Mouse (Mus musculus) embryonic facial prominence, embryonic 11.5 days (tissue): ENCODE data around the gene Adamts15. TPM values are rescaled to one million over a fixed set of nuclear protein-coding genes. Genes with fewer than 3 reads are reported as not detected.

ENCODE experiments used
- ATAC-seq: fragments of 200-750 bp; cut with Nextera tagmentation; replicated peaks from 2 replicates; pipeline ENCODE4 v1.8.0; 2017; ENCODE audit warnings: low read depth; ENCODE audit not compliant: insufficient number of reproducible peaks, low FRiP score, low TSS enrichment
- DNase-seq: peaks from one replicate; pipeline ENCODE4 v3.0.0-alpha.2; 2015; ENCODE audit warnings: low spot score
- H3K27ac ChIP-seq: fragments of 300-500 bp; sonication (generic); replicated peaks from 2 replicates; pipeline ENCODE4 v1.5.1; 2014; ENCODE audit warnings: mild to moderate bottlenecking, low read depth, low read length, control low read depth
- H3K27me3 ChIP-seq: fragments of 300-500 bp; sonication (generic); 2 replicates; pipeline ENCODE4 v1.6.1; 2014; ENCODE audit warnings: mild to moderate bottlenecking, low read length, moderate library complexity, mixed read lengths; ENCODE audit not compliant: control insufficient read depth, insufficient read depth
- H3K36me3 ChIP-seq: fragments of 300-500 bp; sonication (generic); replicated peaks from 2 replicates; pipeline ENCODE4 v1.6.1; 2014; ENCODE audit warnings: low read depth, mild to moderate bottlenecking, low read length, moderate library complexity, mixed read lengths; ENCODE audit not compliant: control insufficient read depth, insufficient read depth
- H3K4me1 ChIP-seq: fragments of 300-500 bp; sonication (generic); 2 replicates; pipeline ENCODE4 v1.6.1; 2014; ENCODE audit warnings: low read length, mixed read lengths; ENCODE audit not compliant: control insufficient read depth, insufficient read depth
- H3K4me2 ChIP-seq: fragments of 300-500 bp; sonication (generic); 2 replicates; pipeline ENCODE4 v1.6.1; 2014; ENCODE audit warnings: low read depth, mild to moderate bottlenecking, control low read depth, low read length, moderate library complexity
- H3K4me3 ChIP-seq: fragments of 300-500 bp; sonication (generic); 2 replicates; pipeline ENCODE4 v1.5.1; 2014; ENCODE audit warnings: low read depth, low read length, control low read depth
- H3K9ac ChIP-seq: fragments of 300-500 bp; sonication (generic); replicated peaks from 2 replicates; pipeline ENCODE4 v1.6.1; 2014; ENCODE audit warnings: mild to moderate bottlenecking, control low read depth, low read length
- H3K9me3 ChIP-seq: fragments of 300-500 bp; sonication (generic); replicated peaks from 2 replicates; pipeline ENCODE4 v1.6.1; 2016; ENCODE audit warnings: mild to moderate bottlenecking, low read length, inconsistent platforms, mixed read lengths; ENCODE audit not compliant: control insufficient read depth
- WGBS: fragments of 180-500 bp; shearing (Covaris S2); extraction: QIAGEN DNeasy Blood & Tissue Kit; methylation state at CpG from one replicate; pipeline ENCODE4 v1.1.7; 2014; 5-methylcytosine and 5-hydroxymethylcytosine counted together
- polyA plus RNA-seq: library from polyadenylated mRNA; unstranded; fragments of >200 nt; fragmentation: Nextera tagmentation; extraction: Ambion mirVana; gene quantifications from 2 replicates; pipeline ENCODE4 v1.2.1, GENCODE M21; 2014

Adamts15 gene
- polyA plus RNA-seq, 1 experiment from 2014 or later = 7.5 TPM

GRCm38 (mm10) chr9:30855837-30856236 is 66.4 kb downstream of the Adamts15 start:
- no peak overlapping the region for H3K27ac ChIP-seq
- H3K4me3 ChIP-seq = no peak overlapping the region
- 77% methylated on average over 2 of the region's 2 CpGs for WGBS

GRCm38 (mm10) chr9:30851841-30852240 is 70.4 kb downstream of the Adamts15 start:
- ATAC-seq = no peak
- Histone ChIP-seq H3K27ac (no peak overlapping the region), H3K4me1 (no peaks in the 10 kb centered on the region), H3K9me3 (no peaks in the 10 kb centered on the region), H3K36me3 (no peaks in the 10 kb centered on the region), H3K4me3 (no peak overlapping the region), H3K9ac (no peak overlapping the region), H3K27me3 (no peaks in the 10 kb centered on the region), H3K4me2 (no peak overlapping the region)
- no peak for DNase-seq
- 91% methylated on average over 2 of the region's 2 CpGs for WGBS

More at GRCm38 (mm10) chr9:30855837-30856236, 66.4 kb downstream of the Adamts15 start:
- no peak for DNase-seq
- Histone ChIP-seq H3K9ac (no peak overlapping the region), H3K4me2 (no peak overlapping the region), H3K36me3 (no peaks in the 10 kb centered on the region), H3K27me3 (no peaks in the 10 kb centered on the region), H3K9me3 (no peaks in the 10 kb centered on the region), H3K4me1 (no peaks in the 10 kb centered on the region)
- ATAC-seq = no peak

GRCm38 (mm10) chr9:30849951-30850350 is 72.3 kb downstream of the Adamts15 start:
- no peaks in the 10 kb centered on the region for H3K27me3 ChIP-seq
- H3K9ac ChIP-seq = no peak overlapping the region
- H3K4me2 ChIP-seq = no peak overlapping the region
- DNase-seq = no peak
- no peak for ATAC-seq
- H3K9me3 ChIP-seq = no peaks in the 10 kb centered on the region
- H3K27ac ChIP-seq = no peak overlapping the region
- H3K36me3 ChIP-seq = no peaks in the 10 kb centered on the region
- no peaks in the 10 kb centered on the region for H3K4me1 ChIP-seq
- 90% methylated on average over 4 of the region's 4 CpGs for WGBS
- H3K4me3 ChIP-seq = no peak overlapping the region

GRCm38 (mm10) chr9:30849444-30849843 is 72.8 kb downstream of the Adamts15 start:
- no peak overlapping the region for H3K4me3 ChIP-seq
- H3K4me1 ChIP-seq = no peaks in the 10 kb centered on the region; the same call in 1 of the 2 replicates
- no peak overlapping the region for H3K27ac ChIP-seq
- no peak overlapping the region for H3K9ac ChIP-seq
- H3K36me3 ChIP-seq = no peaks in the 10 kb centered on the region
- DNase-seq (no peak), ATAC-seq (no peak)
- H3K27me3 ChIP-seq = no peaks in the 10 kb centered on the region
- WGBS = 94% methylated on average over 8 of the region's 8 CpGs
- H3K9me3 ChIP-seq = no peaks in the 10 kb centered on the region
- no peak overlapping the region for H3K4me2 ChIP-seq

Other genes starting within 250 kb of the Adamts15 start
- 0.59 and 0.64 TPM in 2 replicates for gene Adamts8, start 20.1 kb upstream of the Adamts15 start, polyA plus RNA-seq
- 6.0 and 6.3 TPM in 2 replicates for gene Zbtb44, start 108.2 kb upstream of the Adamts15 start, polyA plus RNA-seq
- gene St14, start 209.4 kb upstream of the Adamts15 start, polyA plus RNA-seq = 6.4 and 7.4 TPM in 2 replicates